Mouse (Mus musculus): ENCODE measurements around the gene AI464131. TPM values are rescaled to one million over a fixed set of nuclear protein-coding genes. Genes with fewer than 3 reads are reported as not detected.
"Not testable (repeated sequence)": the region's sequence is repeated elsewhere in the genome, so short reads cannot be mapped to it uniquely, and the experiment has no call there.

AI464131 gene
- polyA plus RNA-seq, 1 experiment from 2014 or later, result 19.5 TPM

DNA sequence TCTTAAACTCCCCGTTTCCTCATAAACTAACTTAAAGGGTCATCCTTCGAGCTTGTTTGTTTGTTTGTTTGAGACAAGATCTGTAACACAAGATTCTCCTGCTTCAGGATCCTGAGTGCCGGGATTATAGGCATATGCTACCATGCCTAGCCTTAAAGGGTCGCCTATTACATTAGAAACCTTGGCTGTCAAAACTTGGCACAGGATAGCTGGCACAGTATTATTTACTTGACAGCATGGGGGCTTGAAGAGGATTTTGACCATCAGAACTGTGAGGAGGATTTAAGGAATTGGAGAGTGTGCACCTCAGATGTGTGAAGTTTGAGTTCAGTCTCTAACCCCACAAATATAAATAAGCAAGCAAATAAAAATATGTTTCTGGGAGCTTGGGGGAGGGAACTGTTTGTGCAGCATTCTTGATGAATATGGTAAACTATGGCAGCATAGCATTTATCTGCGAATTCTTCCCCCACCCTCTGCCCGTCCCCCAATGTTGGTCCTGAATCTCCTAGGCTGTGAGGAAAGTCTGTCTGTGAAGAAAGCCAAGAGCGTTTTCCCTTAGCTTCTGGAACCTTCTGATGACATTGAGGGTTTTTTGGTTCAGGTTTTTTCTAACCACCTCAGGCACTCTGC lies 32.7 kb downstream of the AI464131 start:
- Histone ChIP-seq H3K27ac (ENCODE audit: low read depth, low read length) (peak overlapping the region; percentile 36), H3K36me3 (ENCODE audit: control insufficient read depth, insufficient read depth, low read length) (no peaks in the 10 kb centered on the region), H3K27me3 (replicated peaks; ENCODE audit: control insufficient read depth, insufficient read depth, low read length) (no peaks in the 10 kb centered on the region), H3K4me2 (ENCODE audit: low read length) (no peak overlapping the region), H3K4me3 (ENCODE audit: low read length) (no peak overlapping the region), H3K9me3 (ENCODE audit: control insufficient read depth, low read length) (no peaks in the 10 kb centered on the region), H3K4me1 (ENCODE audit: control insufficient read depth, insufficient read depth, low read depth, low read length) (peaks cover 14% of the 10 kb centered on the region), H3K9ac (ENCODE audit: low read depth, low read length) (no peak overlapping the region)
- WGBS, result 42% methylated on average over 7 of the region's 7 CpGs
- no peak for ATAC-seq

DNA sequence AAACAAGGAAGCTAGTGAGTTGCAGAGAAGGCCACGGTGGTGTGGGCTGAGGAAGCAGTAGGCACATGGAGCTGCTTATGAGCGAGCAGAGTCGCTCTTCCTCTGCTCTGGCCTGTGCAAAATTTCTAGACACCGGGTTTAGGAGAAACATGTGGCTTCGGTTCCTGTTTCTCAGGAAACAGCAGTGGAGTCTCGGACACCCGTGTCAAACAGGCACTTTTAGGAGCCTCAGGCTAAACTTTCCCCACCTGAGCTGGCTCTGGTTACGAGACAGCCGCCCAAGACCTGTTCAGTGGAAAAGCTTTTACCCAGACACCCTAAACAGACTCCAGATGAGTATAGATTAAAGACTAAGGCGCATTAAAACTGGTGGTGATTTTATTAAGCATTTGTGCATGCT lies 33.7 kb downstream of the AI464131 start:
- Histone ChIP-seq H3K4me1 (ENCODE audit: control insufficient read depth, insufficient read depth, low read depth, low read length) (peaks cover 14% of the 10 kb centered on the region), H3K27me3 (replicated peaks; ENCODE audit: control insufficient read depth, insufficient read depth, low read length) (no peaks in the 10 kb centered on the region), H3K9ac (ENCODE audit: low read depth, low read length) (no peak overlapping the region), H3K4me3 (ENCODE audit: low read length) (no peak overlapping the region), H3K27ac (ENCODE audit: low read depth, low read length) (0 out of 2 replicates have a peak overlapping the region, but pooled peaks have one; percentile 7), H3K4me2 (ENCODE audit: low read length) (no peak overlapping the region), H3K36me3 (ENCODE audit: control insufficient read depth, insufficient read depth, low read length) (no peaks in the 10 kb centered on the region), H3K9me3 (ENCODE audit: control insufficient read depth, low read length) (no peaks in the 10 kb centered on the region)
- no peak for ATAC-seq
- 72% methylated on average over 10 of the region's 10 CpGs for WGBS

DNA sequence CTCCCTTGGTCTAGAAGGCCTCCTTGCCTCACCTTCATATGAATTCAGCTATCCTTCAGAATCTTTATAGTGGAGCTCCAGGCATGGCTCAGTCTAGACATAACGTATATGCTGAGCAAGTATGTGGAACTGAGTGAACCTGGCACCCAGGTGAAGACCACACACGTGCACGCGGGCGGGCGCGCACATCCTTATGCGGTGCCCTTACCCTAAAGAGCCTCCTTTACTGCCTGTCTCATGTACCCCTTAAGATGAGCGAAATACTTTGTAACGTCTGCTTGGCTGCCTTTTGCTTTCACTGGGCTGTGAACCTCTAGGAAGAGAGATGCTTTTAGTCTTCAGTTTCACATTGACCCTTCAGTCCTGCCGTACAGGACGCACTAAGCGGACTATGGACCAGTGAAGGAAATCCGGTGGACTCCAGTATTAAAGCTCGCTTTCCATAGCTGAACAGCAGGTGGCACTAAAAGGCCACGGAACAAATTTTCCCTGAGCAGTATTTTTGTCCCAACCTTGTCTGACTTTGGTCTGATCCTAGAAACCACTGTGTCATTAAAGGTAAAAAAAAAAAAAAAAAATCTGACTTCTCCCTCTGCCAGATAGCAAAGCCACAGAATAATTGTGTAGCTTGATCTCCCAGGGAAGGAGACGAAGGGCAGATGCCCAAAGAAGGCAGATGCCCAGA lies 34.3 kb downstream of the AI464131 start:
- Histone ChIP-seq H3K4me2 (ENCODE audit: low read length) (no peak overlapping the region), H3K9ac (ENCODE audit: low read depth, low read length) (no peak overlapping the region), H3K36me3 (ENCODE audit: control insufficient read depth, insufficient read depth, low read length) (no peaks in the 10 kb centered on the region), H3K27ac (ENCODE audit: low read depth, low read length) (no peak overlapping the region), H3K27me3 (replicated peaks; ENCODE audit: control insufficient read depth, insufficient read depth, low read length) (no peaks in the 10 kb centered on the region), H3K4me3 (ENCODE audit: low read length) (no peak overlapping the region), H3K4me1 (ENCODE audit: control insufficient read depth, insufficient read depth, low read depth, low read length) (peaks cover 18% of the 10 kb centered on the region), H3K9me3 (ENCODE audit: control insufficient read depth, low read length) (no peaks in the 10 kb centered on the region)
- WGBS, result 55% methylated on average over 17 of the region's 17 CpGs
- no peak for ATAC-seq

- Histone ChIP-seq H3K4me1 (ENCODE audit: control insufficient read depth, insufficient read depth, low read depth, low read length) (peaks cover 9% of the 10 kb centered on the region), H3K4me2 (ENCODE audit: low read length) (peak overlapping the region; percentile 53), H3K9me3 (ENCODE audit: control insufficient read depth, low read length) (no peaks in the 10 kb centered on the region), H3K36me3 (ENCODE audit: control insufficient read depth, insufficient read depth, low read length) (no peaks in the 10 kb centered on the region), H3K27ac (ENCODE audit: low read depth, low read length) (peak overlapping the region; percentile 78), H3K27me3 (replicated peaks; ENCODE audit: control insufficient read depth, insufficient read depth, low read length) (no peaks in the 10 kb centered on the region), H3K4me3 (ENCODE audit: low read length) (peak overlapping the region; percentile 78), H3K9ac (ENCODE audit: low read depth, low read length) (peak overlapping the region; percentile 83)
- WGBS, result 2% methylated on average over 17 of the region's 17 CpGs
- no peak for ATAC-seq
Observed at GRCm38 (mm10) chr4:41465287-41465665, 37.6 kb downstream of the AI464131 start.

- peak within 1 kb of the TSS; percentile 72 for H3K4me2 ChIP-seq (ENCODE audit: low read length)
- no peaks in the 10 kb centered on the region for H3K27me3 ChIP-seq (replicated peaks; ENCODE audit: control insufficient read depth, insufficient read depth, low read length)
- peak within 1 kb of the TSS; percentile 79 for H3K27ac ChIP-seq (ENCODE audit: low read depth, low read length)
- peak; percentile 99 for ATAC-seq
- H3K4me1 ChIP-seq (ENCODE audit: control insufficient read depth, insufficient read depth, low read depth, low read length), result peaks cover 9% of the 10 kb centered on the region
- no peaks in the 10 kb centered on the region for H3K9me3 ChIP-seq (ENCODE audit: control insufficient read depth, low read length)
- WGBS, result under 1% methylated on average over 69 of the region's 70 CpGs
- peak within 1 kb of the TSS; percentile 78 for H3K4me3 ChIP-seq (ENCODE audit: low read length)
- H3K36me3 ChIP-seq (ENCODE audit: control insufficient read depth, insufficient read depth, low read length), result no peaks in the 10 kb centered on the region
- H3K9ac ChIP-seq (ENCODE audit: low read depth, low read length), result peak within 1 kb of the TSS; percentile 83
Observed at GRCm38 (mm10) chr4:41464345-41465286, 38.3 kb downstream of the AI464131 start, which contains the start of the genes Kif24 and Nudt2. Gene Kif24 (minus strand): TSS chr4:41464887. Gene Nudt2 (plus strand): TSS chr4:41465151.

GRCm38 (mm10) chr4:41463051-41463738 lies 39.7 kb downstream of the AI464131 start:
- 80% methylated on average over 3 of the region's 3 CpGs for WGBS
- H3K9me3 ChIP-seq (ENCODE audit: control insufficient read depth, low read length); ATAC-seq; H3K27ac ChIP-seq (ENCODE audit: low read depth, low read length); H3K9ac ChIP-seq (ENCODE audit: low read depth, low read length); H3K36me3 ChIP-seq (ENCODE audit: control insufficient read depth, insufficient read depth, low read length); H3K27me3 ChIP-seq (replicated peaks; ENCODE audit: control insufficient read depth, insufficient read depth, low read length); H3K4me3 ChIP-seq (ENCODE audit: low read length); H3K4me1 ChIP-seq (ENCODE audit: control insufficient read depth, insufficient read depth, low read depth, low read length): not testable (repeated sequence)
- peak overlapping the region; percentile 72; the same call in 1 of the 2 replicates for H3K4me2 ChIP-seq (ENCODE audit: low read length)

DNA sequence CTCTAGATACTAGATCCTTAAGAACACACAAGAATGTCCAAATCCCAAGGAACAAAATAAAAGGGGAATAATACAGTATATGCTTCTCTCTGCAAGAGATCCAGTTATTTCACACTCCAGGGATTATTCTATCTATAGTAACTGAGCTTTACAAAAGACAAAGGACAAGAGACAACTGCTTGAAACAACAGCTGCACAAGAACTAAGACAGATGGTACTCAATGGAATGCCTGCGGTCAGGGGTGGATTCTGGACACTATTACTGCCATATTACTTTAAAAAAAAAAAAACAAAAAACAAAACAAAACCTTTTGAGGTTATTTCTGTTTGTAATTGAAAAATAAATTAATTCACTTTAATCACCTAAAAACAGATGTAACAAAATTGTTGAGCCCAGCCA lies 42.2 kb downstream of the AI464131 start:
- no peaks in the 10 kb centered on the region for H3K9me3 ChIP-seq (ENCODE audit: control insufficient read depth, low read length)
- no peaks in the 10 kb centered on the region for H3K36me3 ChIP-seq (ENCODE audit: control insufficient read depth, insufficient read depth, low read length)
- H3K4me1 ChIP-seq (ENCODE audit: control insufficient read depth, insufficient read depth, low read depth, low read length), result peaks cover 4% of the 10 kb centered on the region; the same call in 1 of the 2 replicates
- no peak for ATAC-seq
- H3K4me2 ChIP-seq (ENCODE audit: low read length), result no peak overlapping the region
- no peak overlapping the region for H3K9ac ChIP-seq (ENCODE audit: low read depth, low read length)
- H3K27ac ChIP-seq (ENCODE audit: low read depth, low read length), result no peak overlapping the region
- WGBS, result 95% methylated on average over 1 of the region's 1 CpGs
- no peaks in the 10 kb centered on the region for H3K27me3 ChIP-seq (replicated peaks; ENCODE audit: control insufficient read depth, insufficient read depth, low read length)
- H3K4me3 ChIP-seq (ENCODE audit: low read length), result no peak overlapping the region

GRCm38 (mm10) chr4:41447595-41447994 lies 55.3 kb downstream of the AI464131 start:
- 98% methylated on average over 3 of the region's 3 CpGs for WGBS
- no peak overlapping the region for H3K9ac ChIP-seq (ENCODE audit: low read depth, low read length)
- no peak overlapping the region for H3K4me3 ChIP-seq (ENCODE audit: low read length)
- H3K27ac ChIP-seq (ENCODE audit: low read depth, low read length), result no peak overlapping the region
- no peak for ATAC-seq
- no peaks in the 10 kb centered on the region for H3K36me3 ChIP-seq (ENCODE audit: control insufficient read depth, insufficient read depth, low read length)
- H3K4me2 ChIP-seq (ENCODE audit: low read length), result no peak overlapping the region
- H3K27me3 ChIP-seq (replicated peaks; ENCODE audit: control insufficient read depth, insufficient read depth, low read length), result no peaks in the 10 kb centered on the region
- H3K9me3 ChIP-seq (ENCODE audit: control insufficient read depth, low read length), result no peaks in the 10 kb centered on the region
- no peaks in the 10 kb centered on the region for H3K4me1 ChIP-seq (ENCODE audit: control insufficient read depth, insufficient read depth, low read depth, low read length)
